Mouse (Mus musculus): ENCODE measurements around the gene Il33.

Gene Il33

GRCm38 (mm10) chr19:29924638-29925258, at the start of gene Il33:
Gene Il33 (plus strand): TSS chr19:29925114.
- peak; percentile 55 for DNase-seq (ENCODE audit: low read depth, low spot score)

DNA sequence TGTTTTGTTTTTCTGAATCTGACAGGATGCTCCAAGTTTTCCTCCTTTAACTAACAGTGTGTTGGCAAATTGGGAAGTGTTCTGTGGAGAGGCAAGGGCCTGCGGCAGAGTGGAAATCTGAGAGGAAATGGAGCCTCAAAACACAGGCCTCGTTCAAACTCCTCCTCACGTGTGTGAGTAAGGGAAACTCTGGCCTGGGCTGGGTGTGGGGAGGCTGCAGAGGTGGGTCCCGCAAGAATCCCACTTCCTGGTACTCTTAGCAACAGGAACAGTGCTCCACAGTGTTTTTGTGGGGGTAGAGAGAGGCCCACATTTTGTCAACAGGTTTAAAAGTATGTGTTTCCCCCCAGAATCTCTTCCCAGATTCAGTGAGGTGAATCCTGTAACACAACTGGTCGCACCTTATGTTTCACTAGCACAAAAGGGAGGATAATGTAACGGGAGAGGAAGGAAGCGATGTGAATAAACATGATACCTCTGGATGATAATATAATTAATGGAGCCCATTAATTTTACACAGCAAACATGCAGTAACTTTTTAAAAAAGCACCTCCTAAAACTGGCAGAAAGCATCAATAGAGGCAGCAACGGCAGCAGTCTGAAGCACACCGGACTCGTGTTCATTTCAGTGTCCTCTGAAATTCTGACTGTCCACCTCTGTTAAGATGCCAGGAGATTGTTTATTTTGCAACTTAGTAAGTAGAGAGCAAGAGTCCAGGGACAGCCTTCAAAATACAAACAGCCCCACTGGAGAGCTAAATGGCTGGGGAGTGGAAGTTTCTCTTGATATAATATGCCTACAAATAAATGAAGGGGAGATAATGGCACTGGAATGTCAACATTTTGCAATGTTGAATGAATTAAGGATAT, 47.3 kb upstream of the Il33 start:
- no peak for DNase-seq (ENCODE audit: low read depth, low spot score)

DNA sequence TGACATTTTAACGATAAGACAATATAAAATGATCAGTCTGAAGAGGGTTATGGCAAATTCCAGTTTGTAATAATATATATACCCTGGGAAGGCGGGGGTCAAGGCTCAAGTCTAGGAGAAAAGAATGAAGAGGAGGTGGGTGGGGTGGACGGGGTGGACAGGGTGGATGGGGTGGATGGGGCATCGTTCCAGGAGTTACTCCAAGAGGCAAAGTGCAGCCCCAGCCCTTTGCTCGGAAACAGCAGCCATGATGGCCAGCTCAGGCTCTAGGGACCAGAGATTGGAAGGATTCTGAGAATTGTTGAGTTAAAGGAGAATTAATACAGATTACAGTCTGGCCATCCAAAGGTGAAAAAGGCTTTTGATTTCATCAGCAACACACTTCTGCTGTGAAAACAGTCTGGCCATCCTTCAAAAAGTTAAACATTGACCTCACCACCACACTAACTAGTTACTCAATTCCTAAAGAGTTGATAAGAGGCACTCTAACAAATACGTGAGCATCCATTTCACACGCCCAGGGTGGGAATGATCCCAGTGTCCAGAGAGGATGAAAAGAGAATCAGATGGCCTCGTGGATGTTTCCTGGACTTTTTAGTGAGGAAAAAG, 45.9 kb upstream of the Il33 start:
- no peak for DNase-seq (ENCODE audit: low read depth, low spot score)

- DNase-seq (ENCODE audit: low read depth, low spot score), result no peak
These were observed 44.0 kb upstream of the Il33 start for GRCm38 (mm10) chr19:29880918-29881317.

DNA sequence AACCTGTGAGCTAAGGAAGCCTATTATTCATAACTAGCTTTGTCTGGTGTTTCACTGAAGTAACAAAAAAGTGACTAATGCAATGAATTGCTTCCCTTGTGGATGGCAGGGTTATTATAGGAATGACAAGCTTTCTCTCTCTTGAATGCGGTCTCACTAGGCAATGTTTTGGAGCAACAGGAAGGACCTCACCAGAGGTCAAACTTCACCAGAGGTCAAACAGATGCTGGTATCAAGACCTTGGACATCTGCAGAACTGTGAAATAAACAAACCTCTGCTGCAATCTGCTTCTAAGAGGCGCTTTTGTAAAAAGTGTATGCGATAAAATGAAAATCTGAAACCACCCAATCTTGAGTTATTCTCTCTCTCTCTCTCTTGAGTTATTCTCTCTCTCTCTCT, 42.2 kb upstream of the Il33 start:
- DNase-seq (ENCODE audit: low read depth, low spot score), result no peak

DNA sequence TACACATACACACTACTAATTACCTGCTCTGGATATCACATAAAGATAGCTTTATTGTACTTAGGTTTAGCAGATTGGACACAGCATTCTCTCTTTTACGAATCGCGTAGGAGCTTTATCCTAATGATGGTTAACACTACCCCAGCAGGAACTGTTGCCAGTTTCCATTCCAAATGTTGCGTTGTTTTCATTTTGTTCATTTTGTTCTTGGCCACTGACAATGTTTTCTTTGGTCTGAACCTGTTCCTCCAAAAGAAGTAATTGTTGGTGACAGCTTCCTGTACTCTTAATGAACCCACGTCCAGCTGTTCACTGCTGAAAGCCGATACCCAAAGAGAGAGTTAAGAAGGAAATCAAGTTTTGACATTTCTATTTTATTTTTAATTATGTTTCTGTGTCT, 39.4 kb upstream of the Il33 start:
- DNase-seq (ENCODE audit: low read depth, low spot score), result no peak

DNA sequence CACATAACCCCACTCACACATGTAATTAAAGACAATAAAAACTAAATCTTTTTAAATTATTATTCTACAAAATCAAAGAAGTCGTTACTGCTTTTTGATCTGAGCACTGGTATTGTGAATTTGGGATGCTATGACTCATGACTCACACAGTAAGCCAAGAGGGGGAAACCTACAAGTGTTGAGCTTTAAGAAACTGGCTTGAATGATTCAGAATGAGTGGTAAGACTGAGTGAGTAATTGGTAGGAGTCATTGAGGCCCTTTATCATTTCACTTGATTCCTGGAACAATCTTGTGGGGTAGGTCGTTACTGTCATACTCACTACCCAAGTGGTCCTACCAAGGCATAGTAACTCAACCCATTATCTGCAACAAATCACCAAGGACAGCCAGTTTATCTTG, 37.4 kb upstream of the Il33 start:
- DNase-seq (ENCODE audit: low read depth, low spot score), result no peak

GRCm38 (mm10) chr19:29888946-29889345, 36.0 kb upstream of the Il33 start:
- no peak for DNase-seq (ENCODE audit: low read depth, low spot score)

GRCm38 (mm10) chr19:29891981-29892380, 32.9 kb upstream of the Il33 start:
- no peak for DNase-seq (ENCODE audit: low read depth, low spot score)

GRCm38 (mm10) chr19:29892786-29893185, 32.1 kb upstream of the Il33 start:
- no peak for DNase-seq (ENCODE audit: low read depth, low spot score)

DNA sequence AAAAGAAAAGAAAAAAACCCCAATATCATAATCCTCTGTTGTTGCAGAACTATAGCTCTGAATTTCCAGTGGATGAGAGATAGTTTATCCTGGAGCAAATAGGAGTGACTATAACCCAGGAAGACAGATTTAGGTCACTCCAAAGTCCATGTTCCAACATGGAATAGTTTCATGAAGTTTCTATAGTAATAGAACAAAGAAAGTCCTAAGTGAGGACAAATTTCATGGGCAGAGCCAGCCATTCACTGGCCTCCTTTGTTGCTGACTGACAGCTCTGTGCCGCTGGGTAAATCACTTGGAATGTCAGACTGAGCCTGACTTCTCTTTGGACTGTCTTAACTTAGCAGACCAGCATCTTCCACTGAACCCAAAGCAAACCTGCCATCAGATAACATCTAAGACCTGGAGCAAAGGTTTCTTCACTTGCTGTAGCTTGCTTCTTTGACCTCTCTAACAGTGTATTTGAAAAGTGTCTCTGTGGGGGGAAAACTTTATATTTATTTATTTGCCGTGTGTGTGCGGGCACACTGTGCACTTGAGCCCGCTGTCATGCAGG, 31.1 kb upstream of the Il33 start:
- no peak for DNase-seq (ENCODE audit: low read depth, low spot score)

DNA sequence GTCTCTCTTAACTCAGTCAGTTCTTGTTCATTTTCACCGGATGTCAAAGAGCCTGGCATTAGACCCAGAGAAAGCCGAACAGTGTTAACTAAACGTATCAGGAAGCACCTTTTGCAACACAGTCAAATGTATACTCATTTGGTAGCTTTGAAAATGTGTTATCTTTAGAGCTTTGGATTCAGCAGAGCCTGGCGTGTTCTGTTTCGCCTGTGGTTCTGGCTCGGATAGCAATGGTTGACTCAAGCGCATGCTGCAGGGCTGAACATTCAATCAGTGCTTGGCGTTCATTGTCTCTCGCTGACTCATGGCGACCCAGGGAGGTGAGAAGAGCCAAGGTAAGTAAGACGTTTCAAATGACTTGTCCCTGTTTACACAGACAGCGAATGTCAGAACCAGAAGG, 30.5 kb upstream of the Il33 start:
- DNase-seq (ENCODE audit: low read depth, low spot score), result no peak

GRCm38 (mm10) chr19:29895047-29895446, 29.9 kb upstream of the Il33 start:
- DNase-seq (ENCODE audit: low read depth, low spot score), result no peak

DNA sequence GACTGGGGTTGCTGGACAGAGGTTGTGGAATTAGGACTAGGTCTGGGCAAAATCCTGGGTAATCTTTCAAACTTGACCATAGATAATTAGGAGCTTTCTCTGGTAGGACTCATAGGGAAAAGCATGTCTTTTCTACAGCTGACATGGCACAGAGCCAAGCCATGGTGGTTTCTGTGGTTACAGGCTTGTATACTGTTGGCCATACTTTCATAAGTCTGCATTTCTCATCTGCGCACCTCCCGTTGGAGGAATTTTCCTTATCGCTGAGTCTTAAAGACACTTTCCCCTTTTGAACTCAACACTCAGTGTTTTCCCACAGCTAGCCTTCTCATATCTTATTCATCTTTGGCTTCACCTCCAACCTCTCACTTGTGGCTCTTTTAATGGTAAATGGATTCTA, 24.6 kb upstream of the Il33 start:
- no peak for DNase-seq (ENCODE audit: low read depth, low spot score)

- no peak for DNase-seq (ENCODE audit: low read depth, low spot score)
These were observed 22.4 kb upstream of the Il33 start for GRCm38 (mm10) chr19:29902343-29903070.

GRCm38 (mm10) chr19:29905896-29906295, 19.0 kb upstream of the Il33 start:
- no peak for DNase-seq (ENCODE audit: low read depth, low spot score)

DNA sequence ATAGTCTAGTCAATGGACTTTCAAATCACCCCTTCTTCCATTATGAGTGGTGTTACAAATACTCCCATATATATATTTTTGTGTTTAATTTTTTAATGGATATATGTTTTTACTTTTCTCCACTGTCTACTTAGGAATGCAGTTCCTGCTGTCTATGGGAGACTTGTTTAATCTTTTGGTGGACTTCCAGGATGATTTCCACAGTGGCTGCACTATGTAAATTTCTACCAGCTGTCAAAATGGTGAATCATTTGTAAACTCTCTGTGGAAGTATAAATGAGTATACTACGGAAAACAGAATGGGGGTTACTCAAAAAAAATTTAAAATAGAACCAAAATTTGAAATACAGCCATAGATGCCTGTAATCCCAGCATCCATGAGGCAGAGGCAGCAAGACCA, 15.7 kb upstream of the Il33 start:
- DNase-seq (ENCODE audit: low read depth, low spot score), result no peak

DNA sequence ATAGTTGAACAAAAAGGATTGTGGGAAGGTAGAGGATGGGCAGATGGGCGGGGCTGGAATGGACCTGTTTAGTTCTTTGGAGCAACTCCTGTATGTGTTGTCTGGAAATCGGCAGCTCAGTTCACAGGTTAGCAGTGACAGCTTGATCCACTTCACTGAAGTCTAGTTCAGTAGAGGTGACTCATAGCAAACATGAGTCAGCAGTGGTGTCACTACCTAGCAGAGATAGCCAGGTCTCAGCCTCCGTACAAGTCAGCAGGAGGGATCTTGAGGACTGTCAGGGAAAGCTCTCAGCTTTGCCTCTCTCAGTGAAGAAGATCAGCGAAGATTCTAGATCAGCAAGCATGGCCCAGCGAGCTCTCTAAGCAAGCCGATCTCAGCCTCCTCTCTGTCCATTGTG, 13.0 kb upstream of the Il33 start:
- DNase-seq (ENCODE audit: low read depth, low spot score), result no peak

DNA sequence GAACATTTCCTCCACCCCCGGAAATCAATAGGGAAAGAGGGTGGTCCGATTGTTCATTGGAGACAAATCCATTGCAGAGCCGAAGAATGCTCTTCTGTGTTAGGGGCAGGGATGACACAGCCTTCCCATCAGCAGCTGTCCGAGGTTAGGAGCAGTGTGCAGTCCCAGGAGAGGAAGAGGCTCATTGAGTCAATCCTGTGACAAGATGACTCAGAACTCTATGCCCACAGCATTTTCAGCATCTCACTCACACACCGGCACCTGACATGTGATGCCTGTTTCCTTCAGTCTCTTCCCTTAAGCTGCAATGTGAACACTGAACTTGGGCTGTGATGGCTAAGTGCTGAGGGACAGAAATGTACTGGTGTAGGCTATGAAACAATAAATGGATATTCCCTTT, 7.5 kb upstream of the Il33 start:
- DNase-seq (ENCODE audit: low read depth, low spot score), result no peak

GRCm38 (mm10) chr19:29926101-29926755, 1.3 kb downstream of the Il33 start:
- DNase-seq (ENCODE audit: low read depth, low spot score), result no peak

- DNase-seq (ENCODE audit: low read depth, low spot score), result no peak
These were observed 5.4 kb downstream of the Il33 start for GRCm38 (mm10) chr19:29930296-29930695.

Measured in brain, embryonic 18.5 days (tissue).